ENCODE assay signal across 7 mouse cellular contexts in the genomic region with DNA sequence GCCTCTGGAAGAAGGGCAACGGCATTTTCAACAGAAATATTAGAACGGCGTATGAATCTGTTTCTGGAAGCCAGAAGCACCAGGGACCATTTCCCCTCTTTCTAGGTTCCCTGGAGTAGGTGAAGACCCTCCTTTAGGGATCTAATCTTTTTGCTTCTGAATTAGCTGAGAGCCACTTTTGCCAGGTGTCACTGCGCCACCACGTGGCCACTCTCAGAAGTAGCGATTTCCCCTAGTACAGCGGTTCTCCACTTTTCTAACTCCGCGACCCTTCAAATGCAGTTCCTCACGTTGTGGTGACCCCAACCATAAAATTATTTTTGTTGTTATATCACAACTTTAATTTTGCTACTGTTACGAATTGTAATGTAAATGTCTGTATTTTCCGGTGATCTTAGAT.
DNase-seq lines count a peak whose midpoint lies in the region; ATAC-seq and TF ChIP-seq lines count a peak whose summit lies in the region.

No protein-coding gene starts in this region.

- TF ChIP-seq POLR2A in ES-Bruce4 (IDR thresholded peaks at IDR 0.05; ENCODE audit: insufficient read depth, low read length): no peak
- no peak for TF ChIP-seq POLR2A in spleen, adult 2 months (IDR thresholded peaks at IDR 0.05; ENCODE audit: low read depth, low read length)

- H3K9me3 ChIP-seq in ES-Bruce4 (replicated peaks; ENCODE audit: control insufficient read depth, insufficient read depth, low read length, poor library complexity, severe bottlenecking): no peaks in the 10 kb centered on the region
- no peaks in the 10 kb centered on the region for H3K9me3 ChIP-seq in embryonic facial prominence, embryonic 13.5 days

- no peaks in the 10 kb centered on the region for H3K27me3 ChIP-seq in ES-Bruce4 (ENCODE audit: control insufficient read depth, insufficient read depth, low read length, poor library complexity, severe bottlenecking)
- H3K27me3 ChIP-seq in embryonic facial prominence, embryonic 13.5 days: no peaks in the 10 kb centered on the region; the same call in 1 of the 2 replicates
- H3K27me3 ChIP-seq in spleen, adult 2 months (ENCODE audit: control insufficient read depth, insufficient read depth, low read length): no peaks in the 10 kb centered on the region

- peak overlapping the region; percentile 37 for H3K4me2 ChIP-seq in embryonic facial prominence, embryonic 13.5 days

- H3K4me3 ChIP-seq in ES-Bruce4 (ENCODE audit: low read depth, low read length): no peak overlapping the region
- no peak overlapping the region for H3K4me3 ChIP-seq in embryonic facial prominence, embryonic 13.5 days
- H3K4me3 ChIP-seq in spleen, adult 2 months (ENCODE audit: extremely low read depth, insufficient read depth, insufficient read length): no peak overlapping the region

- no peaks in the 10 kb centered on the region for H3K4me1 ChIP-seq in ES-Bruce4 (ENCODE audit: control insufficient read depth, insufficient read depth, low read length)
- H3K4me1 ChIP-seq in embryonic facial prominence, embryonic 13.5 days: peaks cover 3% of the 10 kb centered on the region; the same call in 1 of the 2 replicates
- no peaks in the 10 kb centered on the region for H3K4me1 ChIP-seq in spleen, adult 2 months (ENCODE audit: control insufficient read depth, insufficient read depth, insufficient read length)

- intact Hi-C loops in heart, postnatal 10 days (cut with DNase I): loop anchor here (1.0 to 10.0 kb wide), 4 partner anchors 49 to 287 kb away; a partner anchor contains a TSS

- no peak overlapping the region for H3K9ac ChIP-seq in ES-Bruce4 (ENCODE audit: low read depth, poor library complexity, severe bottlenecking)
- H3K9ac ChIP-seq in embryonic facial prominence, embryonic 13.5 days: no peak overlapping the region

- no peak for ATAC-seq in embryonic facial prominence, embryonic 13.5 days (ENCODE audit: insufficient number of reproducible peaks, insufficient read depth, low FRiP score, low TSS enrichment, low read depth)

- no peak for TF ChIP-seq EP300 in ES-Bruce4 (IDR thresholded peaks at IDR 0.05; ENCODE audit: insufficient read depth, low read depth, low read length)

- peak; percentile 81 for TF ChIP-seq CTCF in ES-Bruce4 (IDR thresholded peaks at IDR 0.05; ENCODE audit: low read depth, low read length)
- peak; percentile 83; the same call in 1 of the 2 replicates for TF ChIP-seq CTCF in spleen, adult 2 months (IDR thresholded peaks at IDR 0.05; ENCODE audit: extremely low read depth, insufficient read depth, insufficient read length, insufficient replicate concordance)

- H3K36me3 ChIP-seq in ES-Bruce4 (ENCODE audit: control insufficient read depth, insufficient read depth, low read length, poor library complexity, severe bottlenecking): no peaks in the 10 kb centered on the region
- H3K36me3 ChIP-seq in embryonic facial prominence, embryonic 13.5 days: no peaks in the 10 kb centered on the region
- no peaks in the 10 kb centered on the region for H3K36me3 ChIP-seq in spleen, adult 2 months (ENCODE audit: control insufficient read depth, insufficient read depth, low read length)

- whole genome bisulfite sequencing in embryonic facial prominence, embryonic 13.5 days: 18% methylated on average over 12 of the region's 12 CpGs
- 24% methylated on average over 12 of the region's 12 CpGs for WGBS in spleen, adult 2 months

- H3K27ac ChIP-seq in ES-Bruce4 (ENCODE audit: insufficient read depth, low read length): no peak overlapping the region
- H3K27ac ChIP-seq in embryonic facial prominence, embryonic 13.5 days: no peak overlapping the region
- no peak overlapping the region for H3K27ac ChIP-seq in spleen, adult 2 months (ENCODE audit: insufficient read depth, low read length)

- peak; percentile 17 for DNase-seq in adrenal gland, adult 2 months
- DNase-seq in heart, postnatal 10 days: peak; percentile 62 to 79
- DNase-seq in left cerebral cortex, adult 11 months (ENCODE audit: low spot score): peak; percentile 13
- DNase-seq in mesoderm, embryonic 11.5 days (ENCODE audit: low read depth, low spot score): peak; percentile 67
- DNase-seq in spleen, adult 2 months (ENCODE audit: low read depth in 1 of 2, low spot score in 2 of 2): peak in 1 of 2 experiments; percentile 52
